Mouse (Mus musculus) neural tube, embryonic 11.5 days (tissue): Measurements from ENCODE around the gene Nit1. TPM values are rescaled to one million over a fixed set of nuclear protein-coding genes. Genes with fewer than 3 reads are reported as not detected.

ENCODE experiments used
- ATAC-seq: fragments of 200-750 bp; cut with Nextera tagmentation; 2 replicates; pipeline ENCODE4 v1.8.0; 2017; ENCODE audit warnings: moderate number of reproducible peaks, mild to moderate bottlenecking, moderate TSS enrichment, moderate library complexity; ENCODE audit not compliant: insufficient read depth, low FRiP score, low TSS enrichment
- DNase-seq: peaks from one replicate; pipeline ENCODE4 v3.0.0-alpha.2; 2015; ENCODE audit warnings: low spot score
- H3K27ac ChIP-seq: fragments of 300-500 bp; sonication (generic); 2 replicates; pipeline ENCODE4 v1.5.1; 2014; ENCODE audit warnings: low read depth, mild to moderate bottlenecking, low read length
- H3K27me3 ChIP-seq: fragments of 300-500 bp; sonication (generic); 2 replicates; pipeline ENCODE4 v1.6.1; 2014; ENCODE audit warnings: mild to moderate bottlenecking, low read length, mixed read lengths; ENCODE audit not compliant: control insufficient read depth, insufficient read depth
- H3K36me3 ChIP-seq: fragments of 300-500 bp; sonication (generic); 2 replicates; pipeline ENCODE4 v1.6.1; 2014; ENCODE audit warnings: mild to moderate bottlenecking, low read length, moderate library complexity, mixed read lengths; ENCODE audit not compliant: control insufficient read depth, insufficient read depth
- H3K4me1 ChIP-seq: fragments of 300-500 bp; sonication (generic); 2 replicates; pipeline ENCODE4 v1.6.1; 2014; ENCODE audit warnings: low read length, mixed read lengths; ENCODE audit not compliant: control insufficient read depth, insufficient read depth
- H3K4me2 ChIP-seq: fragments of 300-500 bp; sonication (generic); 2 replicates; pipeline ENCODE4 v1.6.1; 2014; ENCODE audit warnings: low read depth, mild to moderate bottlenecking, moderate library complexity
- H3K4me3 ChIP-seq: fragments of 300-500 bp; sonication (generic); 2 replicates; pipeline ENCODE4 v1.5.1; 2014; ENCODE audit warnings: low read depth, low read length
- H3K9ac ChIP-seq: fragments of 300-500 bp; sonication (generic); 2 replicates; pipeline ENCODE4 v1.6.1; 2014; ENCODE audit warnings: mild to moderate bottlenecking, low read length
- H3K9me3 ChIP-seq: fragments of 300-500 bp; sonication (generic); 2 replicates; pipeline ENCODE4 v1.6.1; 2016; ENCODE audit warnings: low read length; ENCODE audit not compliant: control insufficient read depth
- WGBS: fragments of 180-500 bp; shearing (Covaris S2); extraction: QIAGEN DNeasy Blood & Tissue Kit; methylation state at CpG from one replicate; pipeline ENCODE4 v1.1.7; 2014; 5-methylcytosine and 5-hydroxymethylcytosine counted together
- polyA plus RNA-seq: library from polyadenylated mRNA; unstranded; fragments of >200 nt; fragmentation: Nextera tagmentation; extraction: Ambion mirVana; gene quantifications from 2 replicates; pipeline ENCODE4 v1.2.1, GENCODE M21; 2014

Nit1 gene
- polyA plus RNA-seq: 30.7 and 34.0 TPM in 2 replicates

GRCm38 (mm10) chr1:171345225-171346094 is at the start of gene Nit1, which contains the start of gene Pfdn2:
TSS of gene Nit1 (minus strand) at chr1:171345646.
TSS of gene Pfdn2 (plus strand) at chr1:171345670.
- Histone ChIP-seq H3K4me2 (peak within 1 kb of the TSS; percentile 79), H3K9ac (peak within 1 kb of the TSS; percentile 76), H3K4me3 (peak within 1 kb of the TSS; percentile 73), H3K4me1 (peaks cover 6% of the 10 kb centered on the region; the same call in 1 of the 2 replicates), H3K27ac (no peak within 1 kb of the TSS), H3K9me3 (no peaks in the 10 kb centered on the region), H3K27me3 (no peaks in the 10 kb centered on the region), H3K36me3 (peaks cover 3% of the 10 kb centered on the region; the same call in 1 of the 2 replicates)
- 2% methylated on average over 52 of the region's 53 CpGs for WGBS
- DNase-seq (peak; percentile 95), ATAC-seq (peak; percentile 89)

DNA sequence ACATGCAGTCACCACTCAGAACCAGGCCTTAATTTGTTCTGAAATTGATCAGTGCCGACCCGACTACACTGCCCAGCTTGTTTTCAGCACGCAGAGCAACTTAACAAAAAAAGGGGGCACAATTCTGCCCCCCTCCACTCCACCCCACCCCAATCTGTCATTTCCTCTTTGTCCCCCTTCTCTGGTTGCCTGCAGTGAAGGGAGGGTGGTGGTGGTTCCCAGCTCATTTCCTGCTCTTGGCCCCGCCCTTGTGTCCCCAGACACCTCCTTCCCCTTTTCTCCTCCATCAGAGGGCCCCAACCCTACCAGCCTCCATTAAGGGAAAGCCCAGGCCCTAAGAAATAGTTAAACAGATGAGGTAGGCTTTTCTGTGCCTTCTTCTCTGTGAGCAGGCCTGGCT is 44.7 kb upstream of the Nit1 start:
- H3K4me3 ChIP-seq: no peak overlapping the region

DNA sequence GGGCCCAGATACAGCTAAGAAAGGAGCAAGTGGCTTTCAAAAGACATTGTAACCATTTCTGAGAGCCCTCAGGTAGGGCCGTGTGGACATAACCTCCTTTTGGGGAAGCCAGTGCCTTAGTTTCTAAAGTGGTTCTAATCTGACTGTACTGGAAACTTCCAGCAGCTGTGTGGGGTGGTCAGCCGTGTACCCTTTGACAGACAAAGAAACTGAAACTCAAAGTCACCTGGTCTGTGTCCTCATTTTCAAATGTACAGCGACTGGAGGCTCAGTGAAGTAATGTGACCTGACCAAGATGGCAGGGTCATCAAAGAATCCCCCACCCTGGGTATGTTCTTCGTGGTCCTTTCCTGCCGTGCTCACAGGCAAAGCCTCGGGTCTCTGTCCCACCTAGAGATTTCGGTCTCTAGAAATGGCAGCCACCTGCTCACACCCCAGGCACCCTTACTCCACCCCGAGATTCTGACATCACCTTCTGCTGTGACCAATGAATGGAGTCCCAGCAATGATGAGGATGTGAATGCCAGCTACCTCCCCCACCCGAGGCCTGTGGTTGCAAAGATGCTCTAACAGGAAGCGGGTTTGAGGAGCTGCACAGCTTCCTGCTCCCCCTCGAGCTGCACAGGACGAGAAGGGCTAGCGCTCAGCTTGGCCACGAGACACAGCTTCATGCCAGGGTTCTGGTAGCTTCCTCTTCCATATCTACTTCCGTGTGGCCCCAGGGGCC is 43.1 kb upstream of the Nit1 start, which contains the start of gene Arhgap30:
Arhgap30 (plus strand) TSS at position 579 of the 727 bp plus-strand sequence.
- no peak within 1 kb of the TSS for H3K27ac ChIP-seq
- no peaks in the 10 kb centered on the region for H3K9me3 ChIP-seq
- H3K4me1 ChIP-seq: 0 out of 2 replicates have a peak, but pooled peaks cover 2% of the 10 kb centered on the region
- no peaks in the 10 kb centered on the region for H3K27me3 ChIP-seq
- no peak within 1 kb of the TSS for H3K4me2 ChIP-seq
- ATAC-seq (no peak), DNase-seq (no peak)
- H3K36me3 ChIP-seq: no peaks in the 10 kb centered on the region
- H3K9ac ChIP-seq: no peak within 1 kb of the TSS
- WGBS: 80% methylated on average over 15 of the region's 15 CpGs
- no peak within 1 kb of the TSS for H3K4me3 ChIP-seq

More for the DNA sequence above, 44.7 kb upstream of the Nit1 start:
- no peaks in the 10 kb centered on the region for H3K27me3 ChIP-seq
- H3K9me3 ChIP-seq: no peaks in the 10 kb centered on the region
- no peaks in the 10 kb centered on the region for H3K36me3 ChIP-seq
- H3K9ac ChIP-seq: no peak overlapping the region
- ATAC-seq: no peak
- H3K27ac ChIP-seq: no peak overlapping the region
- 0 out of 2 replicates have a peak, but pooled peaks cover 2% of the 10 kb centered on the region for H3K4me1 ChIP-seq
- no peak overlapping the region for H3K4me2 ChIP-seq
- DNase-seq: no peak
- 75% methylated on average over 4 of the region's 4 CpGs for WGBS

- DNase-seq: peak; percentile 54
- 0 out of 2 replicates have a peak, but pooled peaks have one; percentile 17 for ATAC-seq
- no peak overlapping the region for H3K4me2 ChIP-seq
- no peak overlapping the region for H3K27ac ChIP-seq
- no peaks in the 10 kb centered on the region for H3K9me3 ChIP-seq
- H3K4me3 ChIP-seq: no peak overlapping the region
- no peaks in the 10 kb centered on the region for H3K27me3 ChIP-seq
- no peaks in the 10 kb centered on the region for H3K36me3 ChIP-seq
- 0 out of 2 replicates have a peak, but pooled peaks cover 2% of the 10 kb centered on the region for H3K4me1 ChIP-seq
- no peak overlapping the region for H3K9ac ChIP-seq
- 21% methylated on average over 6 of the region's 6 CpGs for WGBS
Measured at GRCm38 (mm10) chr1:171387099-171387498, 41.7 kb upstream of the Nit1 start.

GRCm38 (mm10) chr1:171385171-171385570 is 39.7 kb upstream of the Nit1 start:
- Histone ChIP-seq H3K4me3 (no peak overlapping the region), H3K9me3 (no peaks in the 10 kb centered on the region), H3K36me3 (no peaks in the 10 kb centered on the region), H3K4me1 (0 out of 2 replicates have a peak, but pooled peaks cover 2% of the 10 kb centered on the region), H3K27me3 (0 out of 2 replicates have a peak, but pooled peaks cover 3% of the 10 kb centered on the region), H3K27ac (no peak overlapping the region), H3K9ac (no peak overlapping the region), H3K4me2 (no peak overlapping the region)
- WGBS: 71% methylated on average over 9 of the region's 9 CpGs
- ATAC-seq (no peak), DNase-seq (no peak)

DNA sequence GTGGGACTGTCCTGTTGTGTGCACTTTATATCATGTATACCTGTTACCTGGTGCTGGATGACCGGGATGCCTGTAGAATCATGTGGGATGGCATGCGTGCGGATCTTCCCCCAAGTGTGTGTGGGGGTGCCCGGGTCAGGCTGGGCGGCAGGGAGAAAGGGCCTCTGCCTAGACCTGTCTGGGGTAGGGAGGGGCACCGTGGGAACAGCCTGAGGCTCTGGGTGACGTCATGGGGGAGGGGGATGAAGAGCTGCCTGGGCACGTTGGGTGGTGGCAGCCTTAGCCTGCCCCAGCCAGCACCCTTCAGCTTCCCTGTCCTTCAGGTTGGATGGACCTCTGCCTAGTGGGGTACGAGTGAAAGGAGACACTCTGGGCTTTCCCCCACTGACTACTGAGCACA is 38.9 kb upstream of the Nit1 start:
- Histone ChIP-seq H3K9me3 (no peaks in the 10 kb centered on the region), H3K4me3 (no peak overlapping the region), H3K9ac (no peak overlapping the region), H3K27ac (no peak overlapping the region), H3K36me3 (no peaks in the 10 kb centered on the region), H3K4me1 (0 out of 2 replicates have a peak, but pooled peaks cover 2% of the 10 kb centered on the region), H3K4me2 (no peak overlapping the region), H3K27me3 (0 out of 2 replicates have a peak, but pooled peaks cover 3% of the 10 kb centered on the region)
- DNase-seq (no peak), ATAC-seq (no peak)
- 69% methylated on average over 9 of the region's 9 CpGs for WGBS

DNA sequence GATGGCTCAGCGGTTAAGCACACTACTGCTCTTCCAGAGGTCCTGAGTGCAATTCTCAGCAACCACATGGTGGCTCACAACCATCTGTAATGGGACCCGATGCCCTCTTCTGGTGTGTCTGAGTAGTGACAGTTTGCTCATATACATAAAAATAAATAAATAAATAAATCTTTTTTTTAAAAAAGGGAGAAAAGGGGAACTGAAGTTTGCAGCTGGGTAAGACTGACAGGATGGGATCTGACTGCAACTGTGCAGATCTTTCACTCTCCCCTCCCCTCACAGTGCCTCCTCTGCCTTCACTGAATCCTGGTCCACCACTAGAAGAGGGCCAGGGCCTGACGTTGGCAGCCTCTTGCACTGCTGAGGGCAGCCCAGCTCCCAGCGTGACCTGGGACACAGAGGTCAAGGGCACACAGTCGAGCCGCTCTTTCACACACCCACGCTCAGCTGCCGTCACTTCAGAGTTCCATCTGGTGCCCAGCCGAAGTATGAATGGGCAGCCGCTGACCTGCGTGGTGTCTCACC is 36.7 kb upstream of the Nit1 start:
- 82% methylated on average over 11 of the region's 11 CpGs for WGBS
- no peaks in the 10 kb centered on the region for H3K9me3 ChIP-seq
- ATAC-seq (no peak), DNase-seq (no peak)
- 0 out of 2 replicates have a peak, but pooled peaks cover 1% of the 10 kb centered on the region for H3K4me1 ChIP-seq
- H3K27ac ChIP-seq: no peak overlapping the region
- H3K36me3 ChIP-seq: no peaks in the 10 kb centered on the region
- no peak overlapping the region for H3K4me2 ChIP-seq
- H3K27me3 ChIP-seq: 0 out of 2 replicates have a peak, but pooled peaks cover 3% of the 10 kb centered on the region
- no peak overlapping the region for H3K9ac ChIP-seq
- H3K4me3 ChIP-seq: no peak overlapping the region

GRCm38 (mm10) chr1:171379935-171380599 is 34.6 kb upstream of the Nit1 start:
- DNase-seq (peak; percentile 85), ATAC-seq (peak; percentile 76)
- 6% methylated on average over 31 of the region's 31 CpGs for WGBS
- Histone ChIP-seq H3K4me1 (no peaks in the 10 kb centered on the region), H3K27me3 (0 out of 2 replicates have a peak, but pooled peaks cover 3% of the 10 kb centered on the region), H3K9ac (no peak overlapping the region), H3K4me3 (0 out of 2 replicates have a peak overlapping the region, but pooled peaks have one; percentile 0), H3K4me2 (peak overlapping the region; percentile 26), H3K36me3 (no peaks in the 10 kb centered on the region), H3K27ac (no peak overlapping the region), H3K9me3 (no peaks in the 10 kb centered on the region)
